Mouse (Mus musculus): ENCODE results near the gene Sdhaf3.
"Not testable (repeated sequence)": the region's sequence is repeated elsewhere in the genome, so short reads cannot be mapped to it uniquely, and the experiment has no call there.

The Sdhaf3 gene

GRCm38 (mm10) chr6:6955764-6956561 is at the start of gene Sdhaf3:
Sdhaf3 (plus strand) TSS chr6:6956004.
- peak; percentile 98 for DNase-seq (ENCODE audit: low spot score)

- no peak for DNase-seq (ENCODE audit: low spot score)
Measured at GRCm38 (mm10) chr6:6909586-6909985, 46.2 kb upstream of the Sdhaf3 start.

- no peak for DNase-seq (ENCODE audit: low spot score)
Measured at GRCm38 (mm10) chr6:6914304-6914703, 41.5 kb upstream of the Sdhaf3 start.

GRCm38 (mm10) chr6:6914849-6915525 is 40.8 kb upstream of the Sdhaf3 start:
- DNase-seq (ENCODE audit: low spot score) = peak; percentile 82

GRCm38 (mm10) chr6:6915526-6915915 is 40.3 kb upstream of the Sdhaf3 start:
- DNase-seq (ENCODE audit: low spot score) = peak; percentile 1

- DNase-seq (ENCODE audit: low spot score) = no peak
Measured at GRCm38 (mm10) chr6:6917334-6917733, 38.5 kb upstream of the Sdhaf3 start.

GRCm38 (mm10) chr6:6925264-6925663 is 30.5 kb upstream of the Sdhaf3 start:
- DNase-seq (ENCODE audit: low spot score) = no peak

GRCm38 (mm10) chr6:6930831-6931230 is 25.0 kb upstream of the Sdhaf3 start:
- no peak for DNase-seq (ENCODE audit: low spot score)

- DNase-seq (ENCODE audit: low spot score) = no peak
Measured at GRCm38 (mm10) chr6:6931507-6931906, 24.3 kb upstream of the Sdhaf3 start.

- DNase-seq (ENCODE audit: low spot score) = no peak
Measured at GRCm38 (mm10) chr6:6940845-6941244, 15.0 kb upstream of the Sdhaf3 start.

GRCm38 (mm10) chr6:6942813-6943212 is 13.0 kb upstream of the Sdhaf3 start:
- DNase-seq (ENCODE audit: low spot score) = peak; percentile 47

- DNase-seq (ENCODE audit: low spot score) = no peak
Measured at GRCm38 (mm10) chr6:6947650-6948049, 8.2 kb upstream of the Sdhaf3 start.

GRCm38 (mm10) chr6:6955395-6955763 is 425 bp upstream of the Sdhaf3 start:
- DNase-seq (ENCODE audit: low spot score) = no peak

GRCm38 (mm10) chr6:6959234-6959633 is 3.4 kb downstream of the Sdhaf3 start:
- DNase-seq (ENCODE audit: low spot score) = not testable (repeated sequence)

- DNase-seq (ENCODE audit: low spot score) = no peak
Measured at GRCm38 (mm10) chr6:6997226-6997946, 41.6 kb downstream of the Sdhaf3 start.

GRCm38 (mm10) chr6:6997956-6998355 is 42.2 kb downstream of the Sdhaf3 start:
- no peak for DNase-seq (ENCODE audit: low spot score)

- DNase-seq (ENCODE audit: low spot score) = no peak
Measured at GRCm38 (mm10) chr6:6999015-6999414, 43.2 kb downstream of the Sdhaf3 start.

GRCm38 (mm10) chr6:7003085-7003484 is 47.3 kb downstream of the Sdhaf3 start:
- DNase-seq (ENCODE audit: low spot score) = peak; percentile 15

GRCm38 (mm10) chr6:7004005-7004404 is 48.2 kb downstream of the Sdhaf3 start:
- DNase-seq (ENCODE audit: low spot score) = peak; percentile 52

GRCm38 (mm10) chr6:7038087-7038486 is 82.3 kb downstream of the Sdhaf3 start:
- DNase-seq (ENCODE audit: low spot score) = no peak

GRCm38 (mm10) chr6:7038835-7039234 is 83.0 kb downstream of the Sdhaf3 start:
- no peak for DNase-seq (ENCODE audit: low spot score)

- DNase-seq (ENCODE audit: low spot score) = no peak
Measured at GRCm38 (mm10) chr6:7041912-7042311, 86.1 kb downstream of the Sdhaf3 start.

GRCm38 (mm10) chr6:7062819-7063218 is 107.0 kb downstream of the Sdhaf3 start:
- DNase-seq (ENCODE audit: low spot score) = no peak
